23 mouse cellular contexts compared by ENCODE assay signal in genomic region chr1:192814700-192815099, GRCm38 (mm10). TPM values are rescaled to one million over a fixed set of nuclear protein-coding genes. Genes with fewer than 3 reads are reported as not detected.
DNase-seq lines count a peak whose midpoint lies in the region; ATAC-seq and TF ChIP-seq lines count a peak whose summit lies in the region.
"Had no signal": no experiment of that assay in that cellular context is flagged by ENCODE, and none has a peak within 500 bp of the region (broad histone marks: within the 10 kb centered on the region; RNA-seq: fewer than 3 reads in every experiment).

No protein-coding gene starts in this region.

- H3K27ac ChIP-seq in forebrain, embryonic 10.5 days = peak overlapping the region; percentile 44; the same call in 1 of the 2 replicates
- no peak overlapping the region for H3K27ac ChIP-seq in forebrain, embryonic 13.5 days
- H3K27ac ChIP-seq in embryonic facial prominence, embryonic 14.5 days (replicated peaks; ENCODE audit: low read depth, low read length) = peak overlapping the region; percentile 57
- peak overlapping the region; percentile 11; the same call in 1 of the 2 replicates for H3K27ac ChIP-seq in limb, embryonic 14.5 days (replicated peaks; ENCODE audit: low read depth, low read length)
- H3K27ac ChIP-seq: hindbrain, embryonic 13.5 days; liver, embryonic 13.5 days; midbrain, embryonic 12.5 days; neural tube, embryonic 12.5 days; stomach, embryonic 15.5 days had no signal

- no peaks in the 10 kb centered on the region for H3K9me3 ChIP-seq in forebrain, embryonic 10.5 days
- no peaks in the 10 kb centered on the region for H3K9me3 ChIP-seq in forebrain, embryonic 13.5 days (replicated peaks)
- no peaks in the 10 kb centered on the region for H3K9me3 ChIP-seq in embryonic facial prominence, embryonic 14.5 days (ENCODE audit: control insufficient read depth, low read length)
- no peaks in the 10 kb centered on the region for H3K9me3 ChIP-seq in limb, embryonic 14.5 days (ENCODE audit: control insufficient read depth, low read length)
- H3K9me3 ChIP-seq: heart, embryonic 12.5 days; hindbrain, embryonic 13.5 days; liver, embryonic 13.5 days; midbrain, embryonic 12.5 days; neural tube, embryonic 12.5 days; stomach, embryonic 15.5 days had no signal

- H3K9ac ChIP-seq in forebrain, embryonic 13.5 days = no peak overlapping the region
- H3K9ac ChIP-seq in embryonic facial prominence, embryonic 14.5 days (ENCODE audit: low read depth, low read length) = no peak overlapping the region
- no peak overlapping the region for H3K9ac ChIP-seq in limb, embryonic 14.5 days (ENCODE audit: low read depth, low read length, severe bottlenecking)
- H3K9ac ChIP-seq: heart, embryonic 12.5 days; hindbrain, embryonic 13.5 days; liver, embryonic 13.5 days; midbrain, embryonic 12.5 days; neural tube, embryonic 12.5 days; stomach, embryonic 15.5 days had no signal

- H3K4me1 ChIP-seq in forebrain, embryonic 10.5 days = peaks cover 25% of the 10 kb centered on the region
- no peaks in the 10 kb centered on the region for H3K4me1 ChIP-seq in forebrain, embryonic 13.5 days
- peaks cover 26% of the 10 kb centered on the region for H3K4me1 ChIP-seq in embryonic facial prominence, embryonic 14.5 days (ENCODE audit: control insufficient read depth, insufficient read depth, low read length)
- H3K4me1 ChIP-seq in limb, embryonic 14.5 days (ENCODE audit: control insufficient read depth, insufficient read depth, low read length) = peaks cover 22% of the 10 kb centered on the region
- H3K4me1 ChIP-seq: liver, embryonic 13.5 days; neural tube, embryonic 12.5 days had no signal

- H3K27me3 ChIP-seq in forebrain, embryonic 10.5 days (ENCODE audit: poor library complexity, severe bottlenecking) = peaks cover 21% of the 10 kb centered on the region
- no peaks in the 10 kb centered on the region for H3K27me3 ChIP-seq in forebrain, embryonic 13.5 days
- no peaks in the 10 kb centered on the region for H3K27me3 ChIP-seq in embryonic facial prominence, embryonic 14.5 days (replicated peaks; ENCODE audit: control insufficient read depth, insufficient read depth, low read length)
- H3K27me3 ChIP-seq in limb, embryonic 14.5 days (ENCODE audit: control insufficient read depth, insufficient read depth, low read length) = no peaks in the 10 kb centered on the region
- H3K27me3 ChIP-seq: heart, embryonic 12.5 days; hindbrain, embryonic 13.5 days; liver, embryonic 13.5 days; midbrain, embryonic 12.5 days; neural tube, embryonic 12.5 days; stomach, embryonic 15.5 days had no signal

- no peak overlapping the region for H3K4me2 ChIP-seq in forebrain, embryonic 13.5 days
- no peak overlapping the region for H3K4me2 ChIP-seq in embryonic facial prominence, embryonic 14.5 days (ENCODE audit: low read depth, low read length)
- no peak overlapping the region for H3K4me2 ChIP-seq in limb, embryonic 14.5 days (replicated peaks; ENCODE audit: low read depth, low read length, severe bottlenecking)
- H3K4me2 ChIP-seq: heart, embryonic 12.5 days; hindbrain, embryonic 13.5 days; liver, embryonic 13.5 days; midbrain, embryonic 12.5 days; neural tube, embryonic 12.5 days; stomach, embryonic 15.5 days had no signal

- no peak for ATAC-seq in forebrain, embryonic 13.5 days
- no peak for ATAC-seq in embryonic facial prominence, embryonic 14.5 days (ENCODE audit: low read depth)
- no peak for ATAC-seq in limb, embryonic 14.5 days (ENCODE audit: low FRiP score, low read depth)
- ATAC-seq: inflammation-experienced regulatory T-cells, adult 6 months had no signal

- DNase-seq in forebrain, embryonic 10.5 days (ENCODE audit: extremely low spot score, low spot score) = no peak
- DNase-seq in embryo, embryonic 11 days = peak; percentile 36
- DNase-seq in embryonic facial prominence, embryonic 14.5 days (ENCODE audit: low spot score) = no peak
- DNase-seq in limb, embryonic 14.5 days (ENCODE audit: low spot score) = no peak
- no peak for DNase-seq in urinary bladder, postnatal 10 days (ENCODE audit: low spot score)
- no peak for DNase-seq in retina, postnatal 1 day
- no peak for DNase-seq in right cerebral cortex, postnatal 4 days
- DNase-seq: adrenal gland, postnatal 10 days; cerebellum, adult 18-20 months; cerebellum, postnatal 25 days; heart, postnatal 10 days; kidney, adult 18-20 months; layer of hippocampus, adult 9-11 months; liver, embryonic 13.5 days; lung, adult 2 months; thymus, postnatal 36 days had no signal

- H3K4me3 ChIP-seq in forebrain, embryonic 10.5 days = no peak overlapping the region
- no peak overlapping the region for H3K4me3 ChIP-seq in forebrain, embryonic 13.5 days
- H3K4me3 ChIP-seq in embryonic facial prominence, embryonic 14.5 days (ENCODE audit: low read depth, low read length) = no peak overlapping the region
- H3K4me3 ChIP-seq in limb, embryonic 14.5 days (replicated peaks; ENCODE audit: low read length) = no peak overlapping the region
- H3K4me3 ChIP-seq: heart, embryonic 12.5 days; hindbrain, embryonic 13.5 days; liver, embryonic 13.5 days; midbrain, embryonic 12.5 days; neural tube, embryonic 12.5 days; stomach, embryonic 15.5 days had no signal

- 15% methylated on average over 3 of the region's 3 CpGs for WGBS in forebrain, embryonic 10.5 days
- 22% methylated on average over 3 of the region's 3 CpGs for WGBS in forebrain, embryonic 13.5 days
- WGBS in embryonic facial prominence, embryonic 14.5 days = 19% methylated on average over 3 of the region's 3 CpGs
- WGBS in limb, embryonic 14.5 days = 24% methylated on average over 3 of the region's 3 CpGs

- H3K36me3 ChIP-seq in forebrain, embryonic 10.5 days (replicated peaks) = no peaks in the 10 kb centered on the region
- no peaks in the 10 kb centered on the region for H3K36me3 ChIP-seq in forebrain, embryonic 13.5 days (ENCODE audit: poor library complexity, severe bottlenecking)
- no peaks in the 10 kb centered on the region for H3K36me3 ChIP-seq in embryonic facial prominence, embryonic 14.5 days (ENCODE audit: control insufficient read depth, insufficient read depth, low read length)
- H3K36me3 ChIP-seq in limb, embryonic 14.5 days (ENCODE audit: control insufficient read depth, insufficient read depth, low read length) = no peaks in the 10 kb centered on the region
- H3K36me3 ChIP-seq: heart, embryonic 12.5 days; hindbrain, embryonic 13.5 days; liver, embryonic 13.5 days; midbrain, embryonic 12.5 days; neural tube, embryonic 12.5 days; stomach, embryonic 15.5 days had no signal

- no peak for TF ChIP-seq POLR2A in limb, embryonic 14.5 days (IDR thresholded peaks at IDR 0.05; ENCODE audit: borderline replicate concordance, extremely low read depth, insufficient read depth, insufficient read length)

RNA-seq across cellular contexts. Expression of gene Sertad4, which starts 40.9 kb away (rescaled TPM):
- polyA plus RNA-seq in forebrain, embryonic 10.5 days (2016; fragmentation: Nextera tagmentation; extraction: Ambion mirVana) = 13.1 TPM in 2 replicates
- polyA plus RNA-seq in forebrain, embryonic 13.5 days (2015; fragmentation: Nextera tagmentation; extraction: Ambion mirVana) = 20.4 and 20.5 TPM in 2 replicates
- polyA plus RNA-seq in embryonic facial prominence, embryonic 14.5 days (2014; fragmentation: Nextera tagmentation; extraction: Ambion mirVana) = 49.7 and 61.7 TPM in 2 replicates
- 110 and 143 TPM in 2 replicates for polyA plus RNA-seq in limb, embryonic 14.5 days (2012; rRNA removed)
- polyA plus RNA-seq in limb, embryonic 14.5 days (2014; fragmentation: Nextera tagmentation; extraction: Ambion mirVana) = 84.7 and 96.9 TPM in 2 replicates
- polyA plus RNA-seq: inflammation-experienced regulatory T-cells, adult 6 months had no signal

RNA-seq across cellular contexts. Expression of gene Hhat, which starts 43.7 kb away (rescaled TPM):
- polyA plus RNA-seq in forebrain, embryonic 10.5 days (2016; fragmentation: Nextera tagmentation; extraction: Ambion mirVana) = 7.2 and 7.6 TPM in 2 replicates
- 2.6 and 3.2 TPM in 2 replicates for polyA plus RNA-seq in forebrain, embryonic 13.5 days (2015; fragmentation: Nextera tagmentation; extraction: Ambion mirVana)
- polyA plus RNA-seq in embryonic facial prominence, embryonic 14.5 days (2014; fragmentation: Nextera tagmentation; extraction: Ambion mirVana) = 9.3 and 10.4 TPM in 2 replicates
- 10.0 and 15.5 TPM in 2 replicates for polyA plus RNA-seq in limb, embryonic 14.5 days (2012; rRNA removed)
- 12.6 and 14.7 TPM in 2 replicates for polyA plus RNA-seq in limb, embryonic 14.5 days (2014; fragmentation: Nextera tagmentation; extraction: Ambion mirVana)
